Mouse (Mus musculus) granulocyte monocyte progenitor cell, adult 5-6 weeks (primary cell): Measurements from ENCODE around the gene Diras2. TPM values are rescaled to one million over a fixed set of nuclear protein-coding genes. Genes with fewer than 3 reads are reported as not detected.
A peak's percentile ranks its signal among the peaks of the same experiment; 100 is the strongest.

Source experiments
- ATAC-seq: replicated peaks from 2 replicates; pipeline ENCODE4 v1.8.0; 2016; ENCODE audit warnings: mild to moderate bottlenecking, moderate TSS enrichment, inconsistent platforms; ENCODE audit not compliant: poor library complexity, severe bottlenecking
- total RNA-seq, 2 experiments: library from RNA; stranded (forward) in 1 of 2; stranded (reverse) in 1 of 2; fragments of 200-712, 200-1000 nt in 1 of 2; fragments of >200 nt in 1 of 2; fragmentation: Nextera tagmentation in 1 of 2; gene quantifications; 2 replicates each; pipeline ENCODE4 v1.2.3; 2014 to 2017

The Diras2 gene
- total RNA-seq, 2 experiments from 2014 or later, result 2.7 to 3.8 TPM

DNA sequence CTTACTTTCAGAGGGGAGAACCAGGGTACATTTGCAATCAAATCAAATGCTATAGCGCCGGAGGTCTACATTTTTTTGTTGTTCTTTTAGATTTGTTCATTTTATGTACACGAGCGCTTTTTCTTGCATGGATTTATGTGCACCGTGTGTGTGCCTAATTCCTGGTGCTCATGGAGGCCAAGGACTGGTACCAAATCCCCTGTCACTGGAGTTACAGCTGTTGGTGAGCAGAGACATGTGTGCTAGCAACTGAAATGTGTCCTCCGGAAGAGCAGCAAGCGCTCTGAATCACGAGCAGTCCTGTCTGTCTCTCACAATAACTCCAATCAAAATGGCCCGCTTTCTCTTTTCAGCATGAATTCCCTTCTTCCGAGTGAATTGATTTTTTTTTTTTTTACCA, 55.8 kb downstream of the Diras2 start:
- no peak for ATAC-seq

DNA sequence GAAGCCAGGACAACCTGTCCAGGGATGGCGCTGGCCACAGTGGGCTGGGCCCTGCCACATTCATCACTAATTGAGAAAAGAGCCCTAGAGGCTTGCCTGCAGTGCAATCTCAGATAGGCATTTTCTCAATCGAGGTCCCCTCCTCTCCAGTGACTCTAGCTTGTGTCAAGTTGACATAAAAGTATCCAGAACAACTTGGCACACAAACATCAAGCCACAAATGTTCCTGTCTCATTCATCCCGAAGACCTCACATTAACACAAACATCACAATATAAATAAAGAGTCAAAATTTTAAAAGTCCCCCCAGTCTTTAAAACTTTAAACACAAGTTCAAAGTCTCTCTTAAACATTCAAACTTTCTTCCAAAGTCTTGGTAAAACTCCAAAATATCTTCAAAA, 56.3 kb downstream of the Diras2 start:
- no peak for ATAC-seq

DNA sequence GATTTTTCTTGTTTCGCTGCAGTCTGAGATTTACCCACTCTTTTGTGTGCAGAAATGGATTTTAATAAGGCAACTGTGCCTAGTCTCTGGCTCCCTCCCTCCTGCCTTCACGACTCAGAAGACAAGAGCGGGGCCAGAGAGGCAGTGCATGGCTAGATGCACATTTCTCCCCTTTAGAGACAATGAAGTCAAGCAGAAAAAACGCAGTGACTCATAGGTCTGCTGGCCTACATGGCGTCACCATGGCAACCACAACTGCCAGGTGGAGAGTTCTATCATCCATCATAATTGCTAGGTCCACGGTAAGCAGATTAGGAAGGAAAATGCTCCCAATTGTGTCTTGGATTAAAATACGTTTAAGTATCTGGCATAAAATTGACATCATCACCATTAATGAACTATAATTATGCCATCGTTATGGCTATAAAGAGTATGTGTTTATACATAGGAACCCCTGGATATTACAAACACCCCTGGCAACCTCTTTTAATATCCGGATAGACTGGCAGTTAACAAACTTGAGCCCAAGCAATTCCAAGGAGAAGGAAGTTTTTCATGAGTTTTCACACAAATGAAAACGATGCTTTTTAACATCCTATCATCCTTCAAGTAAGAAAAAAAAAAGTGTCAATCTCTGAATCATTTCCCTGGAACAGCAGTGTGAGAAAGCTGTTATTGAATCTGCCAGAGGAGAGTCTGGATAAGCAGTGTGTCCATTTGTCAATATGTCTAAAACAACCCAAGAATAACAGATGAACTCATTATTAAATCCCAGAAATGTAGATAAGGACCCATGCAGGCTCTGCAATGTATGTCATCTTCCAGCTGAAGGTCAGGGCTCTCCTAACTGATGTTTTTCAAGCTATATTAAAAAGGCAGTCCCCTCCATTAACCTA, 61.0 kb downstream of the Diras2 start:
- no peak for ATAC-seq

DNA sequence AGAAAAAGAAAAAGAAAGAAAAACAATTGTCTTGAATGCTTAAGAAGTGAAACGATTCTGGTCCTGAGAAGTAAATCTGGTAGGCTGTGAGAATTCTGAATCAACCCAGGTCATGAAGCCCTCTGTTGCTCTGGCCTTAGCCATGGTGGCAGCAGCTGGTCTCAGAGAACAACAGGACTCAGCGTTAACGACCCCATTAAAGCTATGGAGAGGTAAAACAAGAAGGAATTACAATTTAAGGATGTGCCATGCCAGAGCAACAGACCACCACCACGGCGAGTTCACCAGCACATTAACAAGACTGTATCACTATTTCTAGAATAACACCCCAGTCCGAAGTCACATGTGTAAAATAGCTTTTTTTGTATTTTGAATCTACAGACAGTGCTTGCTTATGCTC, 65.9 kb downstream of the Diras2 start:
- ATAC-seq, result no peak

DNA sequence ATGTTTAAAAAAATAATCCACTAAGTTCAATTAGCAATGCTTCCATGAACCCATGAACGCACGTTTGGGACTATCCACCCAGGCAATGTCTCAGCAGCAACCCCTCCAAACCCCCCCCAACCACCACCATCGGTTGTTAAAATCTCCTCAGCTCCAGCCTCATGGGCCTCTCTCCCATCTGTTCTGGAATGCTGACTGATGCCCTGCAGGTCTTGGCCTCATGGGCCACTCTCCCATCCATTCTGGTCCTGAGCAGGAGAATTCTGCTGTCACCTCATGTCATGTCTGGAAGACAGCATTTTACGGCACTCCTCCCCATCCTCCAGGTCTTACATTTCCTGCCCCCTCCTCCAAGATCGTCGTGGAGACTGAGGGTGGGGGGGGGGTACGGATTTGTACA, 71.1 kb downstream of the Diras2 start:
- ATAC-seq, result no peak

DNA sequence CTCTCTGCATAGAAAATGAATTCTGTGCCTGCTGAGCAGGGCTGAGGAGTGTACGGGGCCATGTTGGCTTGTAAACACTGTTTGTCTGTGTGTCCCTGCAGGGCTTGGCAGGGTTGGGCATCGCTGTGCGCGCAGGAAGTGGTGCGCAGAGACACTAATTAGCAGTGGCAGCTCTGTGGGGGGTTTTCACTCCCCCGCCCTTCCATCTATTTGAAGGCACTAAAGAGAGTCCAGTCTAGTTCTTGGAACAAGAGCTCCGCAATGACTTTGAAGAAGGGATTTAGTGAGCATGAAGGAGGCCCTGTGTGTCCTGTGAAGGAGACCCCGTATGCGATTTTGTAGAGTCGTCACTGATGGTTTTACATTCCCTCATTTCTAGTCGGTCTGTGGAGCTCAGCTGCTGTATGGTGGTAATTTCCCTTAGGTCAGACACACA, 73.2 kb downstream of the Diras2 start:
- ATAC-seq, result no peak

DNA sequence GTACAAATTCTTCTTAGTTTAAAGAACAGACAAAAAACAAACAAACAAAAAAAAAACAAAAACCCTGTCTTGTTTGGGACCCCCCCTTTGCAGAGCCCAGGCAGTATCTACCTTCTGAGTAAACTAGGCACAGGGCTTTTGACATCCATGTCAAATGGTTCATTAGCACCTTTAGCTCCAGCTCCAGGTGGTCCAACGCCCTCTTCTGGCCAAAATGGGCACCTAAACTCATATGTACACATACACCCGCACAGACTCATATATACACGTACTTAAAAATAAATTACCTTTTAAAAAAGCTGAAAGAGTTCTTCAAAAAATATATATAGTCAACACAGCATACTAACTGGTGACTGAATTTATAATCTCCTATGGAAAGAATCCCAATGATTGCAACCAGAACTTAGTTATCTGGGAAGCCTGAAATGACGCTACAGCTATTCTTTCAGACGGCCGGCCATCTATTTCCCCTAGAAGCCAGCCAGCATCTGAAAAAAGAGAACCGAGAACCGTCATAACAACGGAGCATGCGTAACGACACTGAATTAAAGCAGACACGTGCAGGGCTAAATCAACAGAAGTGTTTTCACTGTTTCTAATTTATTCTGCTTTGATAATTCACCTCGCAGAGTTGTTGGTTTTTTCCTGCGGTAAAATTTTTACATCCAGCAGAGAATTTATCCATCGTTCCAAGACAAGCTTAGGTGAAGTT, 73.7 kb downstream of the Diras2 start:
- no peak for ATAC-seq

DNA sequence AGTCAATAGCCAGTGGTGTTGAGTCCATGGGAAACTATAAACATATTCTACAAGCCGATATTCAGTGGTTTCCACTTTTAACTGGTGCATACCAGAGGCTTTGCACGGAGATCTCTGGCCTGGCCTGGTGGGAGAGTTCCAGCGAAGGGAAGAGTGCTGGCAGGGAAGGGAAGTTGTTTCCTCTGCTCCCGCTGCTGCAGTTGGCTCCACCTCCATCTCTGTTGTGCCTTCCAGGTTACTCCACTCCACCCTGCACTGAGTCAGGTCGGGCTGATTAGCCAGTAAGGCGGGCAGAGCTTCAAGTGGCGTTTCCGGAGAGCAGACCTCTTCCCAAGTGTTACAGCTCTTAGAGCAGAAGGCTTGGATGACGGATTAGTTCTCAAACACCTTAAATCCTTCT, 75.8 kb downstream of the Diras2 start:
- ATAC-seq, result no peak

DNA sequence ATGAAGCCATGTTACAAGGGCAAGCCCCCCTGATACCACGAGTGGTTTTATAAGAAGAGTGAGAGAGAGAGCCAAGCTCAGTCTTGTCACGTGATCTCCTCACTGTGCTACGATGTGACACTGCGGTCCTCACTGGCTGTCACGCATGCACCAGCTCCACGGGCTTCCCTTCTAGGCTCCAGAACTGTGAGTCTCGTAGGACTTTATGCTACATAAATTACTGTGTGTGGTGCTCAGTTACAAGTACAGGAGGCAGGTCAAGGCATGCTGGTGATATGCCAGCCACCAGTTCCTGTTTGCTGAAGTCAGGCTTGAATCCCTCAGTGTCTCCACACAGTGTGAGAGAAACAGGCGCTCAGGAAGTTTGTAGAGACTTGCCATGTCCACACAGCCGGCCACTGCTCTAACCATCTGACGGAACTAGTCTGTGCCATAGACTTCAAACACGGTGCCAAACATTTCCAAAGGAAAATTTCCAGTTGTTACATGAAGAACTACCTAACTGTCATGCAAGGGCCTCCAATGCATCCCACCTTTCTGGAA, 76.3 kb downstream of the Diras2 start:
- peak; percentile 33 for ATAC-seq

Other genes with a start within 250 kb of the Diras2 start
- 60.0 and 80.7 TPM in 2 replicates for gene Syk, start 51.9 kb upstream of the Diras2 start, total RNA-seq (2014; fragmentation: Nextera tagmentation)
- 64.1 and 70.9 TPM in 2 replicates for gene Syk, start 51.9 kb upstream of the Diras2 start, total RNA-seq (2017)